Mouse (Mus musculus) forebrain, embryonic 10.5 days (tissue): Measurements from ENCODE around the gene Vmn1r129. TPM values are rescaled to one million over a fixed set of nuclear protein-coding genes. Genes with fewer than 3 reads are reported as not detected.
"Not testable (repeated sequence)": the region's sequence is repeated elsewhere in the genome, so short reads cannot be mapped to it uniquely, and the experiment has no call there.

ENCODE experiments used
- DNase-seq: peaks from one replicate; pipeline ENCODE4 v3.0.0-alpha.2; 2017; ENCODE audit warnings: low spot score; ENCODE audit errors: extremely low spot score
- H3K27ac ChIP-seq: fragments of 300-500 bp; sonication (generic); 2 replicates; pipeline ENCODE4 v1.5.1; 2016; ENCODE audit warnings: mild to moderate bottlenecking
- H3K27me3 ChIP-seq: fragments of 300-500 bp; sonication (generic); 2 replicates; pipeline ENCODE4 v1.6.1; 2016; ENCODE audit warnings: mild to moderate bottlenecking; ENCODE audit not compliant: poor library complexity, severe bottlenecking
- H3K36me3 ChIP-seq: fragments of 300-500 bp; sonication (generic); replicated peaks from 2 replicates; pipeline ENCODE4 v1.6.1; 2016; ENCODE audit warnings: mild to moderate bottlenecking, moderate library complexity
- H3K4me1 ChIP-seq: fragments of 300-500 bp; sonication (generic); 2 replicates; pipeline ENCODE4 v1.6.1; 2016
- H3K4me3 ChIP-seq: fragments of 300-500 bp; sonication (generic); 2 replicates; pipeline ENCODE4 v1.5.1; 2016; ENCODE audit warnings: mild to moderate bottlenecking, moderate library complexity
- H3K9me3 ChIP-seq: fragments of 300-500 bp; sonication (generic); 2 replicates; pipeline ENCODE4 v1.6.1; 2016; ENCODE audit warnings: mild to moderate bottlenecking, moderate library complexity
- WGBS: fragments of 180-500 bp; shearing (Covaris S2); methylation state at CpG from one replicate; pipeline ENCODE4 v1.1.7; 2016; 5-methylcytosine and 5-hydroxymethylcytosine counted together
- polyA plus RNA-seq: library from polyadenylated mRNA; unstranded; fragments of >200 nt; fragmentation: Nextera tagmentation; extraction: Ambion mirVana; gene quantifications from 2 replicates; pipeline ENCODE4 v1.2.1, GENCODE M21; 2016

Vmn1r129 gene
- not detected in 2 replicates for polyA plus RNA-seq

DNA sequence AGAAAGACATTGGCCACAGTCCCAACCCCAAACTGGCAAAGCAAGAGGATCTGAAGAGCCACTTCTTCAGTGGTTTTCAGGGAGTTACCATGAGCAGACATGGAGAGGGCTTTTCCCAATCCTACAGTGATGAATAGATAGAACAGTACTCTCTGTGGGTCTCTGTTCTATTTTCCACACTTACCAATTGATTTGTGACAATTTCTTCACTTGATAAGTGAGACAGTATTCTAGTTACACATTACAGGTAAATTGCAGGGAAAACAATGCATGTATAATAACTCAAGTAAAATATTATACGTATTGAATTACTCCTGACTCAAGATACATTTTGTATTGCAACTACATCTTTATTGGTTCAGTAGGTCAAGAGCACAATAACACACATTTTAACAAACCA lies at the start of gene Vmn1r129:
Gene Vmn1r129 (minus strand): TSS at position 101 of the 400 bp plus-strand sequence.
- not testable (repeated sequence) for H3K27ac ChIP-seq, H3K9me3 ChIP-seq, H3K4me1 ChIP-seq, DNase-seq, H3K36me3 ChIP-seq, H3K27me3 ChIP-seq, H3K4me3 ChIP-seq
- WGBS, result no CpG with 5 or more reads among the region's 1 CpGs

- not testable (repeated sequence) for H3K27me3 ChIP-seq, H3K4me3 ChIP-seq, H3K36me3 ChIP-seq, H3K4me1 ChIP-seq, H3K27ac ChIP-seq, H3K9me3 ChIP-seq, DNase-seq
- WGBS, result 68% methylated on average over 1 of the region's 1 CpGs
Measured at GRCm38 (mm10) chr7:21349073-21349472, 12.0 kb downstream of the Vmn1r129 start, which contains the start of gene Vmn1r128. TSS of gene Vmn1r128 (plus strand) at chr7:21349373.

DNA sequence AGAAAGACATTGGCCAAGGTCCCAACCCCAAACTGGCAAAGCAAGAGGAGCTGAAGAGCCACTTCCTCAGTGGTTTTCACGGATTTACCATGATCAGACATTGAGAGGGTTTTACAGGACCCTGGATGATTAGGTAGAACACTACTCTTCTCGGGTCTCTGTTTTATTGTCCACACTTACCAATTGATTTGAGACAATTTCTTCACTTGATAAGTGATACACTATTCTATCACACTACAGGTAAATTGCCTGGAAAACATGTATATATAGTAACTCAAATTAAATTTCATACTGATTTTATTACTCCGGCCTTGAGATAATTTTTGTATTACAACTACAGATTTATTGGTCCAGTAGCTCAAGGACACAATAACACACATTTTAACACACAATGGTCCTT lies 41.3 kb downstream of the Vmn1r129 start, which contains the start of gene Vmn1r127:
Gene Vmn1r127 (minus strand): TSS at position 101 of the 400 bp plus-strand sequence.
- no CpG with 5 or more reads among the region's 3 CpGs for WGBS
- not testable (repeated sequence) for H3K36me3 ChIP-seq, H3K4me1 ChIP-seq, H3K4me3 ChIP-seq, H3K27me3 ChIP-seq, DNase-seq, H3K9me3 ChIP-seq, H3K27ac ChIP-seq

Other genes with a start within 250 kb of the Vmn1r129 start
- gene Vmn1r122, start 227.2 kb downstream of the Vmn1r129 start, polyA plus RNA-seq, result not detected in 2 replicates
- gene Vmn1r123, start 199.1 kb downstream of the Vmn1r129 start, polyA plus RNA-seq, result not detected in 2 replicates
- not detected in 2 replicates for gene Gm5157, start 170.9 kb downstream of the Vmn1r129 start, polyA plus RNA-seq
- not detected in 2 replicates for gene Vmn1r124, start 100.7 kb downstream of the Vmn1r129 start, polyA plus RNA-seq
- gene Vmn1r125, start 89.1 kb downstream of the Vmn1r129 start, polyA plus RNA-seq, result not detected in 2 replicates
- gene Vmn1r126, start 59.8 kb downstream of the Vmn1r129 start, polyA plus RNA-seq, result not detected in 2 replicates
- not detected in 2 replicates for gene Vmn1r127, start 41.4 kb downstream of the Vmn1r129 start, polyA plus RNA-seq
- gene Vmn1r128, start 11.9 kb downstream of the Vmn1r129 start, polyA plus RNA-seq, result not detected in 2 replicates
- gene Gm6882, start 71.5 kb upstream of the Vmn1r129 start, polyA plus RNA-seq, result not detected in 2 replicates
- gene Vmn1r130, start 150.5 kb upstream of the Vmn1r129 start, polyA plus RNA-seq, result not detected in 2 replicates
- not detected in 2 replicates for gene Vmn1r131, start 184.8 kb upstream of the Vmn1r129 start, polyA plus RNA-seq